25 mouse cellular contexts compared by ENCODE assay signal in genomic region chr4:131329398-131329797, GRCm38 (mm10).
"Had no signal": no experiment of that assay in that cellular context is flagged by ENCODE, and none has a peak within 500 bp of the region (broad histone marks: within the 10 kb centered on the region; RNA-seq: fewer than 3 reads in every experiment).

No protein-coding gene starts in this region.

- H3K9me3 ChIP-seq: heart, embryonic 10.5 days; hindbrain, embryonic 10.5 days; hindbrain, embryonic 12.5 days; limb, embryonic 10.5 days; limb, embryonic 12.5 days; liver, embryonic 13.5 days; liver, embryonic 15.5 days had no signal

- DNase-seq: gastrocnemius, postnatal 14 days; gastrocnemius, postnatal 36 days; heart, adult 18-20 months; heart, postnatal 10 days; heart, postnatal 4 days; kidney, adult 18-20 months; kidney, adult 8-10 months; kidney, postnatal 10 days; kidney, postnatal 25 days; kidney, postnatal 4 days; liver; liver, embryonic 13.5 days had no signal

- ATAC-seq: hindbrain, embryonic 16.5 days; inflammation-experienced regulatory T-cells, adult 6 months had no signal

- H3K36me3 ChIP-seq: heart, embryonic 10.5 days; heart, embryonic 12.5 days; hindbrain, embryonic 10.5 days; hindbrain, embryonic 12.5 days; limb, embryonic 10.5 days; limb, embryonic 12.5 days; liver, embryonic 13.5 days; liver, embryonic 15.5 days had no signal

- H3K27ac ChIP-seq: heart, embryonic 10.5 days; hindbrain, embryonic 10.5 days; hindbrain, embryonic 12.5 days; hindbrain, embryonic 14.5 days; layer of hippocampus, adult 2 months; left cerebral cortex, adult 2 months; limb, embryonic 10.5 days; limb, embryonic 12.5 days; liver, embryonic 13.5 days; liver, embryonic 15.5 days had no signal

- H3K4me1 ChIP-seq: heart, embryonic 12.5 days; hindbrain, embryonic 10.5 days; liver, embryonic 13.5 days; liver, embryonic 15.5 days had no signal

- H3K4me3 ChIP-seq: heart, embryonic 10.5 days; heart, embryonic 12.5 days; hindbrain, embryonic 10.5 days; hindbrain, embryonic 12.5 days; layer of hippocampus, adult 2 months; left cerebral cortex, adult 2 months; limb, embryonic 10.5 days; limb, embryonic 12.5 days; liver, embryonic 13.5 days; liver, embryonic 15.5 days had no signal

- H3K9ac ChIP-seq: heart, embryonic 12.5 days; hindbrain, embryonic 12.5 days; hindbrain, embryonic 14.5 days; limb, embryonic 12.5 days; liver, embryonic 13.5 days; liver, embryonic 15.5 days had no signal

- H3K27me3 ChIP-seq: hindbrain, embryonic 12.5 days; liver, embryonic 13.5 days; liver, embryonic 15.5 days had no signal

- H3K4me2 ChIP-seq: heart, embryonic 12.5 days; hindbrain, embryonic 12.5 days; hindbrain, embryonic 14.5 days; limb, embryonic 12.5 days; liver, embryonic 11.5 days; liver, embryonic 13.5 days; liver, embryonic 15.5 days had no signal
